Mouse (Mus musculus) splenic B cell, adult 2 months (primary cell): ENCODE data around the gene Fos.

Experiments
- DNase-seq: peaks from one replicate; pipeline ENCODE4 v3.0.0-alpha.2; 2011; ENCODE audit warnings: low read depth, low spot score
- H3K27me3 ChIP-seq: 2 replicates; pipeline ENCODE4 v1.6.1; 2012; ENCODE audit warnings: mild to moderate bottlenecking, low read length, moderate library complexity, mixed read lengths; ENCODE audit not compliant: control insufficient read depth, poor library complexity, insufficient read depth, severe bottlenecking
- H3K36me3 ChIP-seq: 2 replicates; pipeline ENCODE4 v1.6.1; 2012; ENCODE audit warnings: mild to moderate bottlenecking, low read length, moderate library complexity, mixed read lengths; ENCODE audit not compliant: control insufficient read depth, poor library complexity, insufficient read depth, severe bottlenecking

The Fos gene

GRCm38 (mm10) chr12:85451693-85452491, 21.8 kb upstream of the Fos start:
- Histone ChIP-seq H3K36me3 (no peaks in the 10 kb centered on the region), H3K27me3 (no peaks in the 10 kb centered on the region)
- no peak for DNase-seq

- H3K36me3 ChIP-seq: no peaks in the 10 kb centered on the region
- H3K27me3 ChIP-seq: no peaks in the 10 kb centered on the region
- peak; percentile 100 for DNase-seq
Measured at GRCm38 (mm10) chr12:85455065-85456058, 18.3 kb upstream of the Fos start.

- H3K27me3 ChIP-seq: no peaks in the 10 kb centered on the region
- no peak for DNase-seq
Measured at GRCm38 (mm10) chr12:85456276-85456675, 17.4 kb upstream of the Fos start.

GRCm38 (mm10) chr12:85456966-85457505, 16.7 kb upstream of the Fos start:
- Histone ChIP-seq H3K36me3 (no peaks in the 10 kb centered on the region), H3K27me3 (no peaks in the 10 kb centered on the region)
- no peak for DNase-seq

More at GRCm38 (mm10) chr12:85456276-85456675, 17.4 kb upstream of the Fos start:
- H3K36me3 ChIP-seq: no peaks in the 10 kb centered on the region

- DNase-seq: no peak
- no peaks in the 10 kb centered on the region for H3K27me3 ChIP-seq
- no peaks in the 10 kb centered on the region for H3K36me3 ChIP-seq
Measured at GRCm38 (mm10) chr12:85459820-85460219, 13.9 kb upstream of the Fos start.

- Histone ChIP-seq H3K36me3 (no peaks in the 10 kb centered on the region), H3K27me3 (no peaks in the 10 kb centered on the region)
- DNase-seq: no peak
Measured at GRCm38 (mm10) chr12:85461913-85462663, 11.6 kb upstream of the Fos start.

- DNase-seq: no peak
- Histone ChIP-seq H3K36me3 (no peaks in the 10 kb centered on the region), H3K27me3 (no peaks in the 10 kb centered on the region)
Measured at GRCm38 (mm10) chr12:85462802-85463201, 10.9 kb upstream of the Fos start.

GRCm38 (mm10) chr12:85464431-85464830, 9.3 kb upstream of the Fos start:
- Histone ChIP-seq H3K36me3 (no peaks in the 10 kb centered on the region), H3K27me3 (no peaks in the 10 kb centered on the region)
- DNase-seq: no peak

- Histone ChIP-seq H3K27me3 (no peaks in the 10 kb centered on the region), H3K36me3 (no peaks in the 10 kb centered on the region)
- DNase-seq: no peak
Measured at GRCm38 (mm10) chr12:85464902-85465301, 8.8 kb upstream of the Fos start.

GRCm38 (mm10) chr12:85467854-85468253, 5.8 kb upstream of the Fos start:
- Histone ChIP-seq H3K27me3 (no peaks in the 10 kb centered on the region), H3K36me3 (no peaks in the 10 kb centered on the region)
- DNase-seq: no peak

GRCm38 (mm10) chr12:85468666-85469065, 5.0 kb upstream of the Fos start:
- Histone ChIP-seq H3K36me3 (no peaks in the 10 kb centered on the region), H3K27me3 (no peaks in the 10 kb centered on the region)
- DNase-seq: peak; percentile 91

- Histone ChIP-seq H3K27me3 (no peaks in the 10 kb centered on the region), H3K36me3 (peaks cover 5% of the 10 kb centered on the region; the same call in 1 of the 2 replicates)
- peak; percentile 82 for DNase-seq
Measured at GRCm38 (mm10) chr12:85471920-85472655, 1.6 kb upstream of the Fos start.

GRCm38 (mm10) chr12:85472656-85473410, 857 bp upstream of the Fos start:
- DNase-seq: peak; percentile 75
- H3K27me3 ChIP-seq: no peaks in the 10 kb centered on the region
- peaks cover 5% of the 10 kb centered on the region; the same call in 1 of the 2 replicates for H3K36me3 ChIP-seq
